Mouse (Mus musculus) layer of hippocampus, adult 2 months (tissue): ENCODE results near the gene Faim2. TPM values are rescaled to one million over a fixed set of nuclear protein-coding genes. Genes with fewer than 3 reads are reported as not detected.

Source experiments
- DNase-seq, 2 experiments: peaks; one replicate each; pipeline ENCODE4 v3.0.0; 2022; ENCODE audit warnings: low spot score in 2 of 2
- H3K27ac ChIP-seq: fragments of 200-600 bp; 2 replicates; pipeline ENCODE4 v1.8.1; 2022
- H3K4me3 ChIP-seq: fragments of 200-600 bp; 2 replicates; pipeline ENCODE4 v1.8.1; 2022; ENCODE audit warnings: mild to moderate bottlenecking
- CTCF ChIP-seq: fragments of 200-600 bp; conservative IDR thresholded peaks from 2 replicates; pipeline ENCODE4 v1.8.1; 2022; ENCODE audit warnings: antibody characterized with exemption, mild to moderate bottlenecking, moderate library complexity
- total RNA-seq, 2 experiments: library from RNA; stranded (reverse); gene quantifications; 2 replicates each; pipeline ENCODE4 v1.2.3; 2021

The Faim2 gene
- total RNA-seq, 2 experiments from 2014 or later = 394 to 431 TPM

DNA sequence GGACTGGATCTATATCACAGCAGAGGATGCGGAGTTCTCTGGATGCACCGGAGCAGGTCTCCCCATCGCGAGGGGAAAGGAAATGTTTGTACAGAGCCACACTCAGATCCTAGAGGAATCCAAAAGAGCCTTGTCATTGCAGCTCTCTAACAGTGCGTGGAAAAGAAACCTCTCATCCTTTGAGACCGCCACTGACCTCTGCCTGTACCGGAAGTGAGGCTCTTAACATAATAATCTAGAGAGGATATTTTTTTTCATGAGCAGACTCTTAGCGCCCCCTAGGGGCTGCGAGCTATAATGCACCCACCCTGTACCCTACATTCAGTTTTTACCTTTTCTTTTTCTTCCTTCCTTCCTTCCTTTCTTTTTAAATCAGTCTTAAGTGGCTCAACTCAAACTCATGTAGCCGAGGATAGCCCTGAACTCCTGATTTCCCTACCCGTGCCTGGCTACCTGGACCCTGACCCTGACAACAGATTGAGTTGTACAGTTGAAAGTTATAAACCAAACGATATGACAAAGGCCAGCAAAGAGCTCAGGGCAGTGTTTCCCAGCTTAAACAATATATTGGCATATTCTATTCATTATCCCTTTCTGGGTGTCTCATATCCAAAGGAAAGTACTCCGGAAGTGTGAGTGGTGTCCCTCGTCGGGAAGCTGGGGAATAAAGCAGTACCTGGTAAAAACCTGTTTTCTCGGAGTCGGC, 56.8 kb downstream of the Faim2 start:
- Histone ChIP-seq H3K4me3 (peak overlapping the region; percentile 32), H3K27ac (peak overlapping the region; percentile 73)
- DNase-seq = peak in 1 of 2 experiments; percentile 68
- peak; percentile 95 for TF ChIP-seq CTCF

DNA sequence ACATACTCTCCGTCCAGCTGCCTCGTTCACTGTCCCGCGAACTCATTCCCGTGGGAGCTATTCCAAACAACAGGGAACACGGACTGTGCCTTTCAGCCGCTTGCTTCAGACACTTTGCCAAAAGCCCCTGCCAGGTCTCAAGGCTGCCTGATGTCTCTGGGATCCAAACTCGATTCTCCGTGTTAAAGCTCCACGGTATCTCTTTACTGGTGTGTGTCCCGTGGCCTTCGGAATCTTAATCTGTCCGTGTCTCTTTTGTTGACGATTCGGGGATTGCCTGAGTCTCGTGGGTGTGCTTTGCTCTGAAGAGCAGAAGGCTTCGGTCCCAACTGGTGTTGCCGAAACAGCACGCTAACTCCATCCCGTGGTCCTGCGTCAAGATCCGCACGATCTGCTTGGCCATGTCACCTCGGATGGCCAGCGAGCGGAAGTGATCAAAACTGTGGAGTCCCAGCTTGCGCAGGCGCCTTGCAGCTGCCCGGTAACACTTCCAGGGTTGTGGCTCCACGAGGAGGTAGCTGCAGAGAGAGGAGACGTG, 57.7 kb downstream of the Faim2 start:
- Histone ChIP-seq H3K4me3 (peak overlapping the region; percentile 32; the same call in 1 of the 2 replicates), H3K27ac (peak overlapping the region; percentile 73)
- no peak for DNase-seq
- TF ChIP-seq CTCF = no peak

DNA sequence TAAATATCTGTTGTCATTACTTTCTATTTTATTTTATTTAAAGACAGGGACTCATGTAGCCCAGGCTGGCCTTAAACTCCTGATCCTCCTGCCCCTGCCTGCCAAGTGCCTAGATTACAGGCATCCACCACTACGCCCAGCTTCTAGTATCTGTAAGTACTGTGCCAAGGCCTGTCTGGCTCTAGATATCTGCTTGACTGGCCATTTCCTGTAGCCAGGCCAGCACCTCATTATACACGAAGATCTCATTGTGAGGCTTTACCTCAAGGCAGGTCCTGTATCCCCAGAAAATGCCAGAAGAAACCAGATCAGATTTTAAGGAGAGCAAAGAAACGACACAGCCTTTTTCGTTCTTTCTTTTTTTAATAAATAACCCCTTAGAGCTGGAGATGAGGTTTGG, 58.2 kb downstream of the Faim2 start:
- Histone ChIP-seq H3K27ac (peak overlapping the region; percentile 73; the same call in 1 of the 2 replicates), H3K4me3 (peak overlapping the region; percentile 5; the same call in 1 of the 2 replicates)
- no peak for DNase-seq
- no peak for TF ChIP-seq CTCF

- Histone ChIP-seq H3K27ac (no peak overlapping the region), H3K4me3 (no peak overlapping the region)
- TF ChIP-seq CTCF = peak; percentile 94
- DNase-seq = peak; percentile 69 to 85
Observed at GRCm38 (mm10) chr15:99469067-99469466, 58.9 kb downstream of the Faim2 start.

DNA sequence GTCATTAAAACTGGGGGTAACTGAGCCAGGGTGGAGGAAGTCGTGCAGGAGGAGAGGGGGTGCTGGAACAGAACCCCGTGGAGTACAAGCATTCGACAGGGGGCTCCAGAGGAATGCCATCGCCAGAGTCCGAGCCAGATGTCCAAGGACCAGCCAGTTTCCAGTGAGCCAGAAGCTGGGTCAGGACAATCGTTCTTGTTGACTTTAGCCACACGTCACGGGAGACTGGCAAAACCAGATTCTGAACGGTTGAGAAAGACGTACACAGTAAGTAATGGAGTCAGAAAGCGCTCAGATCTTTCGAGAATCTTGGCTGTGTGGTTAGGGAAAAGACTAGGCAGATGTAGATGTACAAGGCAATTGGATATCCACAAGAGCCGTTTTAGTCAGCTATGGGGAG, 64.8 kb downstream of the Faim2 start:
- TF ChIP-seq CTCF = no peak
- no peak overlapping the region for H3K27ac ChIP-seq
- no peak for DNase-seq
- H3K4me3 ChIP-seq = no peak overlapping the region

DNA sequence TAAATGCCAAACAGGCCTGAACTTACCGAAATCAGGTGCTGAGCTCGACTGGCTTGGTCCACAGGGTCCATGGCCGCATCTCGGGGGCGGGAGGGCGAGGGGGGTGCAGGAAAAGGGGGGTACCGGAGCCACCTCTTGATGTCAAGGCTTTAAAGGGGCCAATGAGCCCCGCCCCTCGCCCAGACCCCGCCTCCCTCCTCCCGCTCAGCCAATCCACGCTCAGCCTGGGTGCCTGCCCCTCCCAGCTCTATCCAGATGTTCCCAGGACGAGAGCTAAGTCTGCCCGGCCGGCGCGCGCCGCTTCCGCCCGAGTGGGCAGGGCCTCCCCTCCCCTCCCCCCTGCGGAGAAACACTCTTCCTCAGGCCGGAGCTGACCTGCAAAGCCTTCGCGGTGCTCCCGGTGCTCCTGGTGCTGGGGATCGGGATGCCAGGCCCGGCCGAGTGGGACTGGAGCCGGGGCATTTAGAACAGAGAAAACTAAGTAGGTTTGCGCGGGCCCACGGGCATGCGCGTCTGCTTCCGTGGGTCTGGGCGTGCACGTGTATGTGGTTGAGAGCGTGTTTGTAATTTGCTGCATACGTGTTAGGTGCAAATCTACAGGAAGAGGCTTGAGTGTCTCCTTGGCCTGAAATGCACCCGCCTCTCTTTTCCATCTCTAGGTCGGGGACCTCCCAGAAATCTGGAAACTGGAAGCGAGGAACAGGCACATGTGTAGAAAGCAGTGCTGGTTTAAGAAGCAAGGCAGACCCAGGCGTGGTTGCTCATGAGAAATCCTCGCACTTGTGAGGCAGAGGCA, 70.2 kb downstream of the Faim2 start, which contains the start of gene Nckap5l:
Gene Nckap5l (minus strand): TSS at position 143 of the 796 bp plus-strand sequence.
- DNase-seq = peak; percentile 91 to 92
- TF ChIP-seq CTCF = 0 out of 2 replicates have a peak, but pooled peaks have one; percentile 13

GRCm38 (mm10) chr15:99456963-99457605, 70.9 kb downstream of the Faim2 start:
- peak; percentile 46 to 54 for DNase-seq
- peak overlapping the region; percentile 95 for H3K27ac ChIP-seq
- TF ChIP-seq CTCF = no peak

More for the DNA sequence above, 70.2 kb downstream of the Faim2 start, which contains the start of gene Nckap5l:
- peak within 1 kb of the TSS; percentile 96 for H3K4me3 ChIP-seq
- peak within 1 kb of the TSS; percentile 95 for H3K27ac ChIP-seq

GRCm38 (mm10) chr15:99456338-99456962, 71.5 kb downstream of the Faim2 start:
- Histone ChIP-seq H3K4me3 (peak overlapping the region; percentile 96), H3K27ac (peak overlapping the region; percentile 95)
- DNase-seq = no peak
- TF ChIP-seq CTCF = no peak

More at GRCm38 (mm10) chr15:99456963-99457605, 70.9 kb downstream of the Faim2 start:
- H3K4me3 ChIP-seq = peak overlapping the region; percentile 96

DNA sequence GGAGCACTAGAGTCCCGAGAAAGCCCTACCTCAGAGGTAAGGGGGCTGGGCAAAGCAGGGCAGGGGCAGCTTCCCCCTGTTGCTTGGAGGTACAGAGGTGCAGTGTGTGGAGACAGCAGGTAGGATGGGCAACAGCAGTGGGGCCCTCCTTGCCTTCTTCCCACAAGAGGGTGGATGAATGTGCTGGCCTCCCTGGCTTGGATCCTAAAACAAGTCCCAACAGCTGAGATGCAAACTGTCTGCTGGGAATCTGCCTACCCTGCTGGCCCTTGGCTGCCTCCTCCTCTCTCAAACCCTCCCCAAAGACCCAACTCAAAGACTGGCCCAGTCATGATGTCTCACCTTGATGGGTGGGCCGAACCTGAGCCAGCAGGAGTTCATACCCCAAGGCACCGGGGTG, 72.5 kb downstream of the Faim2 start:
- TF ChIP-seq CTCF = no peak
- Histone ChIP-seq H3K4me3 (no peak overlapping the region), H3K27ac (peak overlapping the region; percentile 43; the same call in 1 of the 2 replicates)
- DNase-seq = no peak

- Histone ChIP-seq H3K27ac (peak overlapping the region; percentile 43; the same call in 1 of the 2 replicates), H3K4me3 (no peak overlapping the region)
- DNase-seq = no peak
- TF ChIP-seq CTCF = no peak
Observed at GRCm38 (mm10) chr15:99454585-99455279, 73.2 kb downstream of the Faim2 start.

DNA sequence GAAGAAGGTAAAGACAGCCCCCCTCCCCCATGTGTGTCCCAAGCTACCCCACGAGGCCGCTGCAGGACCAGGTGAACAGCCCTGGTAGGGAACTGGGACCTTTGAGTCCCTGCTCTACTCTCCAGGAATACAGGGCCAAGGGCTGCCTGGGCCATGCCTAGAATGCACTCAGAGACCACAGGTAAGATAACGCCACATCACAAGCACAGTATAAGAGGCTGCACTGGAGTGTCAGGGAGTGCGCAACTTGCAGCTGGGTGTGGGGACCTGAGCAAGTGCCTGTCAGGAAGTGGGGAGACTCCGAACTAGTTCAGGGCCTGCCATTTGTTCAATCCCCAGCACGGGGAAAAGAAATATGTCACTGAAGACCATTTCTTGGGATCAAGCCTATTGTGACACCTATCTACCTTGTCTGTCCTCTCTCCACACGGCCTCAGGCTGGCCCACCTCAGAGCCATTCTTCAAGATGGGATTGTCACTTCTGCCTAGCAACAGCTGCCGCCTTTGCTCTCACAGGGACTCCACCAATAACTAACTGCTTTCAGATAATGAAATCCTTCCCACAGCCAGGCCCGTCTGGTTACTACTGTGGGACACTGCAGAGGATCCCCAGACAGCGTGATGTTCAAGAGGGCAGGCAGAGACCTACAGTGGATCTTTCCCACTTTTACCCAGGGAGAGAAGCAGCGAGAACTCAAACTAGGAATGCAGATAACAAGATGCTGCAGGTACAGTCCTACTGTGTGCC, 74.6 kb downstream of the Faim2 start:
- no peak for DNase-seq
- H3K4me3 ChIP-seq = no peak overlapping the region
- TF ChIP-seq CTCF = no peak
- H3K27ac ChIP-seq = no peak overlapping the region
